Mouse (Mus musculus) embryonic facial prominence, embryonic 12.5 days (tissue): ENCODE measurements around the gene Dntt. TPM values are rescaled to one million over a fixed set of nuclear protein-coding genes. Genes with fewer than 3 reads are reported as not detected.
A peak's percentile ranks its signal among the peaks of the same experiment; 100 is the strongest.

Experiments used
- ATAC-seq: fragments of 200-750 bp; cut with Nextera tagmentation; 2 replicates; pipeline ENCODE4 v1.8.0; 2017; ENCODE audit not compliant: insufficient number of reproducible peaks, insufficient read depth, low FRiP score, low TSS enrichment
- H3K27ac ChIP-seq: fragments of 300-500 bp; sonication (generic); 2 replicates; pipeline ENCODE4 v1.5.1; 2016; ENCODE audit warnings: mild to moderate bottlenecking
- H3K27me3 ChIP-seq: fragments of 300-500 bp; sonication (generic); 2 replicates; pipeline ENCODE4 v1.6.1; 2016; ENCODE audit warnings: mild to moderate bottlenecking, moderate library complexity
- H3K36me3 ChIP-seq: fragments of 300-500 bp; sonication (generic); 2 replicates; pipeline ENCODE4 v1.6.1; 2016; ENCODE audit warnings: mild to moderate bottlenecking
- H3K4me1 ChIP-seq: fragments of 300-500 bp; sonication (generic); 2 replicates; pipeline ENCODE4 v1.6.1; 2016
- H3K4me2 ChIP-seq: fragments of 300-500 bp; sonication (generic); replicated peaks from 2 replicates; pipeline ENCODE4 v1.6.1; 2016; ENCODE audit warnings: mild to moderate bottlenecking, moderate library complexity
- H3K4me3 ChIP-seq: fragments of 300-500 bp; sonication (generic); 2 replicates; pipeline ENCODE4 v1.5.1; 2016; ENCODE audit warnings: mild to moderate bottlenecking
- H3K9ac ChIP-seq: fragments of 300-500 bp; sonication (generic); 2 replicates; pipeline ENCODE4 v1.6.1; 2016; ENCODE audit warnings: mild to moderate bottlenecking, moderate library complexity
- H3K9me3 ChIP-seq: fragments of 300-500 bp; sonication (generic); 2 replicates; pipeline ENCODE4 v1.6.1; 2016; ENCODE audit warnings: mild to moderate bottlenecking, moderate library complexity
- WGBS: fragments of 180-500 bp; shearing (Covaris S2); methylation state at CpG from one replicate; pipeline ENCODE4 v1.1.7; 2016; 5-methylcytosine and 5-hydroxymethylcytosine counted together
- polyA plus RNA-seq: library from polyadenylated mRNA; unstranded; fragments of >200 nt; fragmentation: Nextera tagmentation; extraction: Ambion mirVana; gene quantifications from 2 replicates; pipeline ENCODE4 v1.2.1, GENCODE M21; 2016

Dntt gene
- not detected in 2 replicates for polyA plus RNA-seq

GRCm38 (mm10) chr19:41029219-41029618, at the start of gene Dntt:
Gene Dntt, plus strand, starts transcription at chr19:41029275.
- Histone ChIP-seq H3K9ac (no peak within 1 kb of the TSS), H3K4me1 (no peaks in the 10 kb centered on the region), H3K4me3 (no peak within 1 kb of the TSS), H3K36me3 (no peaks in the 10 kb centered on the region), H3K9me3 (no peaks in the 10 kb centered on the region), H3K4me2 (no peak within 1 kb of the TSS), H3K27ac (no peak within 1 kb of the TSS), H3K27me3 (no peaks in the 10 kb centered on the region)
- 83% methylated on average over 6 of the region's 6 CpGs for WGBS
- no peak for ATAC-seq

- no peaks in the 10 kb centered on the region for H3K4me1 ChIP-seq
- H3K36me3 ChIP-seq, result no peaks in the 10 kb centered on the region
- no peak overlapping the region for H3K4me3 ChIP-seq
- no peaks in the 10 kb centered on the region for H3K9me3 ChIP-seq
- no peaks in the 10 kb centered on the region for H3K27me3 ChIP-seq
- H3K9ac ChIP-seq, result no peak overlapping the region
- WGBS, result 77% methylated on average over 5 of the region's 5 CpGs
- no peak overlapping the region for H3K27ac ChIP-seq
- no peak for ATAC-seq
- H3K4me2 ChIP-seq, result no peak overlapping the region
These were observed 48.4 kb upstream of the Dntt start for GRCm38 (mm10) chr19:40980671-40981070.

DNA sequence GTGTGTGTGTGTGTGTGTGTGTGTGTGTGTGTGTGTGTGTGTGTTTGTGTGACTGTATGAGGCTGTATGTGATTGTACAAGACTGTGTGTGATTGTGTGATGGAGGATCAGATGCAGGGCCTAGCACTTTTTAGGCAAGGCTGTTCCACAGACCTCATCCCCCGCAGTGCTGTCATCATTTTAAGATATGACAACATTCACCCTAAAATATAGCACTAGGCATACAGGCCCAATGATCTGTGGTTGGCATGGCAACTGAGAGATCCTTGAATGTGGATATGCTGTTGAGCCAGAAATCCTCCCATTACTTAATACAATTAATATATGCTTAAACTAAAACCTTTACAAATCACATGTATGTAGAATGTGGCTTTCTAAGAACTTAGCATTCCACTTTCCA, 44.5 kb upstream of the Dntt start:
- ATAC-seq, result no peak
- WGBS, result 100% methylated on average over 1 of the region's 1 CpGs
- H3K36me3 ChIP-seq, result no peaks in the 10 kb centered on the region

DNA sequence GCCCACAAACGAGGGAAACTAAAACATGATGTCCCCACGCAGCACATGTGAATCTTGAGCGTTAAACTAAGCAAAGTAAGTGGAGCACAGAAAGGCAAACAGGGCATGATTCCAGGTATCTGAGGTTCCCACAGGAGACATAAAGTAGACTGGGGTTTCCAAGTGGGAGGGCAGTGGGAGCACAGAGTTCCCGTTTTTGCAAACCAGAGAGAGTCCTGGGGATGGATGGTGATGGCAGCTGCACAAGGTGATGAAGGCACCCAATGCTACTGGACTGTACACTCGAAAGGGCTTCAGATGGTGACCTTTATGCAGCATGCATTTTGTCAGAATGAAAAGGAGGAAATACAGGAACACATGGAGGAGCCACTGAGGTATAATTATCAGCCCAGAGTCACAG, 40.2 kb upstream of the Dntt start:
- H3K9ac ChIP-seq, result no peak overlapping the region
- peaks cover 1% of the 10 kb centered on the region; the same call in 1 of the 2 replicates for H3K4me1 ChIP-seq
- H3K27ac ChIP-seq, result no peak overlapping the region
- WGBS, result 77% methylated on average over 5 of the region's 5 CpGs
- no peaks in the 10 kb centered on the region for H3K36me3 ChIP-seq
- H3K9me3 ChIP-seq, result no peaks in the 10 kb centered on the region
- H3K27me3 ChIP-seq, result no peaks in the 10 kb centered on the region
- no peak for ATAC-seq
- H3K4me3 ChIP-seq, result no peak overlapping the region
- H3K4me2 ChIP-seq, result no peak overlapping the region

More for the DNA sequence above, 44.5 kb upstream of the Dntt start:
- no peaks in the 10 kb centered on the region for H3K27me3 ChIP-seq
- H3K27ac ChIP-seq, result no peak overlapping the region
- H3K4me1 ChIP-seq, result no peaks in the 10 kb centered on the region
- no peaks in the 10 kb centered on the region for H3K9me3 ChIP-seq
- no peak overlapping the region for H3K4me3 ChIP-seq
- no peak overlapping the region for H3K4me2 ChIP-seq
- H3K9ac ChIP-seq, result no peak overlapping the region

DNA sequence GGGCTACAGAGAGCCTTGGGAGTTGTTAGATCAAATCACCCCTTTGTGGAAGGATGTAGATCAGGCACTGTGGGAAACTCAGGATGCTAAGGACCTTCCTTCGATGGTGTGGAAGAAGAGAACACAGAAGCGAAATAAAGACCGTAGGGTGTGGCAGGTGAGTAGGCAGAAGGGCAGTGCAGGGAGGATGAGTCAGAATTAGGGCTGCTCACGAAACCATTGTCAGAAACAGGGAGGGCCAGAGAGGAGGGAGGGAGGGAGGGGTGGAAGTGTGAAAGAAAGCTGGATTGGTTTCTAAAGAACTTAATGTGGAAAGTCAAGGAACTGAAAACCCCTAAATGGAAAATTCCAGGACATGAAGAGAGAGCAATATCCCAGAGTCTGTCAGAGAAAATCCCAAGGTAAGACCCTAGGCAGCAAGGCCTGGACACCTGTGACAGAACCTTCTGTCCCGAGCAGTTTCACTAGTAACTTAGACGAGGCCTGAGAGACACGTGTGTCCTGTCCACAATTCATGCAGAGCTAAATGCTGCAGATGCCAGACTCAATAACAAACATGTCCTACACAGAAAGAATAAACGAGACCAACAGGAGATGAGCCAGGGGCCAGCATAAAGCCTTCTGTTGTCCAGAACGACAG, 39.0 kb upstream of the Dntt start:
- WGBS, result 78% methylated on average over 9 of the region's 9 CpGs

GRCm38 (mm10) chr19:40990781-40991343, 38.2 kb upstream of the Dntt start:
- H3K4me1 ChIP-seq, result peaks cover 6% of the 10 kb centered on the region; the same call in 1 of the 2 replicates
- no peak overlapping the region for H3K4me3 ChIP-seq
- H3K9me3 ChIP-seq, result no peaks in the 10 kb centered on the region
- no peak for ATAC-seq
- no peaks in the 10 kb centered on the region for H3K36me3 ChIP-seq
- no peaks in the 10 kb centered on the region for H3K27me3 ChIP-seq
- H3K27ac ChIP-seq, result no peak overlapping the region
- H3K9ac ChIP-seq, result no peak overlapping the region
- no peak overlapping the region for H3K4me2 ChIP-seq
- WGBS, result 92% methylated on average over 17 of the region's 17 CpGs

More for the DNA sequence above, 39.0 kb upstream of the Dntt start:
- no peak overlapping the region for H3K4me2 ChIP-seq
- peaks cover 6% of the 10 kb centered on the region; the same call in 1 of the 2 replicates for H3K4me1 ChIP-seq
- H3K36me3 ChIP-seq, result no peaks in the 10 kb centered on the region
- no peak for ATAC-seq
- no peaks in the 10 kb centered on the region for H3K9me3 ChIP-seq
- no peaks in the 10 kb centered on the region for H3K27me3 ChIP-seq
- no peak overlapping the region for H3K4me3 ChIP-seq
- H3K9ac ChIP-seq, result no peak overlapping the region
- H3K27ac ChIP-seq, result no peak overlapping the region

DNA sequence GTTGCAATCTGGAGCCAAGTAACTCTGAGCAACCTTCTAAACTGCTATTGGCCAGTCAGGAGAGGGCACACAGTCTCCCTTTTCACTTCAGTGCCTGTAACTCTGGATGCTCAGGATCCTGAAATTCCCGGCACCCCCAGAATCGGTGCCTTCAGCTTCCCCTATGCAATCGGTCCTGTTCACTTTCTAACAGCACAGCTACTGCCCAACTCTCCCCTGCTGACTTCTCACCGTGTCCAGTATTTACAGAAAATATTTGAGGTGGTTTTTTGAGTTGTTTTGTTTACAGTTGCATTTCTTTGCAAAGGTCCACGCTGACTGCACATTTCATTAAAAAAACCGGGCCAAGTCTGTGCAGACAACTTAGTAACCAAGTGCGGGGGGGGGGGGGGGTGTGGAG, 37.4 kb upstream of the Dntt start:
- H3K36me3 ChIP-seq, result no peaks in the 10 kb centered on the region
- no peak overlapping the region for H3K4me3 ChIP-seq
- WGBS, result 76% methylated on average over 6 of the region's 7 CpGs
- no peaks in the 10 kb centered on the region for H3K27me3 ChIP-seq
- no peak overlapping the region for H3K4me2 ChIP-seq
- peaks cover 6% of the 10 kb centered on the region; the same call in 1 of the 2 replicates for H3K4me1 ChIP-seq
- H3K9ac ChIP-seq, result no peak overlapping the region
- ATAC-seq, result no peak
- H3K9me3 ChIP-seq, result no peaks in the 10 kb centered on the region
- H3K27ac ChIP-seq, result no peak overlapping the region

- peaks cover 6% of the 10 kb centered on the region; the same call in 1 of the 2 replicates for H3K4me1 ChIP-seq
- no peak overlapping the region for H3K9ac ChIP-seq
- H3K4me3 ChIP-seq, result no peak overlapping the region
- H3K27ac ChIP-seq, result no peak overlapping the region
- WGBS, result 79% methylated on average over 11 of the region's 11 CpGs
- no peaks in the 10 kb centered on the region for H3K9me3 ChIP-seq
- H3K36me3 ChIP-seq, result no peaks in the 10 kb centered on the region
- no peak overlapping the region for H3K4me2 ChIP-seq
- no peaks in the 10 kb centered on the region for H3K27me3 ChIP-seq
- ATAC-seq, result no peak
These were observed 37.0 kb upstream of the Dntt start for GRCm38 (mm10) chr19:40992096-40992495.

DNA sequence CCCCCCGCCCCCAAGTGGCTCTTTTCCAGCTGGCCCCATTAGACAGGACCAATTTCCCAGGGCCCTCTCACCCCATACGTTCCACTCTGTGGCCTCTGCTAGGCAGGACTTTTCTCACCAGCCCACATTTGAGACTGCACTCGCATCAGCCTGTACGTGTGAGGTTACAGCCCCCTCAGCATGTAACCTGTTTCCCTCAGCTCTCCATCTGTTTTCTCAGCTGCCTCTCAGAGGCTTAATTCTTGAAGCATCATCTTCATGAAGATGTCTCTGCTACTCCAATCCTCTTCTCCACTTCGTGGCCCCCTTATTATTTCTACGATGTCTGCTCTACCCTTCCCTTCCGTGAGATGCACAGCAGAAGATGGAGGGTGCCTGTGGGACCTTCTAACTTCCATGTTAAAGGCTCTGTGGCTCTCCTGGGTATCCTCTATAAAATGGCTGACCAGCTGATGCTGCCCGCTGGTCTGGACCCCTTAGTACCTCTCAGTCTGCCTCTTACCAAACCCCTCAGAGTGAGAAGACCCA, 36.5 kb upstream of the Dntt start:
- Histone ChIP-seq H3K27me3 (no peaks in the 10 kb centered on the region), H3K27ac (no peak overlapping the region), H3K9ac (no peak overlapping the region), H3K36me3 (no peaks in the 10 kb centered on the region), H3K4me2 (no peak overlapping the region), H3K9me3 (no peaks in the 10 kb centered on the region), H3K4me3 (no peak overlapping the region), H3K4me1 (peaks cover 6% of the 10 kb centered on the region; the same call in 1 of the 2 replicates)
- ATAC-seq, result no peak
- WGBS, result 75% methylated on average over 8 of the region's 8 CpGs

DNA sequence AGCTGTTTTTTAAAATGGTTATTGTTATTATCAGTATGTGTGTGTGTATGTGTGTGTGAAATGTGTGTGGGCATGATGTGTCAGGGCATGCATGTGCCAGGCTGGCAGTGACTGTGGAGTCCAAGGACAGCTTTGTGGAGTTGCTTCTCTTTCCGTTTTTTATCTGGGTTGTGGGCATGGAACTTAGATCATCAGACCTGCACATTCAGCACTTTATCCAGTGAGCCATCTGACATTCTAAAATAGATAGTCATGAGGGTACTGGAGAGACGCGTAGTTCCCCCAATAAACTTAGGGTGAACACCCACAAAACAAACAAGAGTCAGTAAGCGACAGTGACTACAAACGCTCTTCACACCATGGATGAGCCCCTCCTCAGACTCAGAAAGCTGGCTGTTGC, 35.7 kb upstream of the Dntt start:
- Histone ChIP-seq H3K4me2 (no peak overlapping the region), H3K9ac (no peak overlapping the region), H3K27me3 (no peaks in the 10 kb centered on the region), H3K36me3 (no peaks in the 10 kb centered on the region), H3K27ac (no peak overlapping the region), H3K4me1 (peaks cover 6% of the 10 kb centered on the region; the same call in 1 of the 2 replicates), H3K9me3 (no peaks in the 10 kb centered on the region), H3K4me3 (no peak overlapping the region)
- whole genome bisulfite sequencing, result 91% methylated on average over 5 of the region's 5 CpGs
- ATAC-seq, result no peak

GRCm38 (mm10) chr19:40994057-40994585, 35.0 kb upstream of the Dntt start, which contains the start of gene Blnk:
Gene Blnk, minus strand, starts transcription at chr19:40994535.
- 40% methylated on average over 8 of the region's 8 CpGs for WGBS
- H3K9me3 ChIP-seq, result no peaks in the 10 kb centered on the region
- no peak within 1 kb of the TSS for H3K4me3 ChIP-seq
- H3K36me3 ChIP-seq, result no peaks in the 10 kb centered on the region
- no peak within 1 kb of the TSS for H3K9ac ChIP-seq
- H3K4me1 ChIP-seq, result peaks cover 6% of the 10 kb centered on the region; the same call in 1 of the 2 replicates
- no peaks in the 10 kb centered on the region for H3K27me3 ChIP-seq
- H3K4me2 ChIP-seq, result no peak within 1 kb of the TSS
- H3K27ac ChIP-seq, result no peak within 1 kb of the TSS
- ATAC-seq, result 0 out of 2 replicates have a peak, but pooled peaks have one; percentile 62

DNA sequence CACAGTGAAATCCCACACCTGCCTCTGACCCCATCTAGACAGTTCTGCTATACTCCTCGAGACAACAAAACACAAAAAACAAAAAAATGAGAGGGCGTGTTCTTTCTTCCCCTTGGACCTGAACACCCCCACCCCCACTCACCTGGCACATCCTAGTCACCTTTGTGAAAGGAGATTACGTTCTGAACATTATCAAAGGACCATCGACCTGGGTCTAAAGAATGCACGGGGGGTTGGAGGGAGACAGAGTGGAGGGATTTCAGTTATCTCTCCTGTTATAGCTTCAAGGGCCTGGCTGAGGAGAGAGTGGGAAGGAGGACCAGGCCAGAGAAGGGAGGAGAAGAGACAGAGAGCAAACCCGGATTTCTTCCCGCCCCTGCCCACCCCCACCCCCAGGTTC, 34.2 kb upstream of the Dntt start:
- WGBS, result 80% methylated on average over 7 of the region's 7 CpGs
- no peaks in the 10 kb centered on the region for H3K27me3 ChIP-seq
- ATAC-seq, result no peak
- no peak overlapping the region for H3K27ac ChIP-seq
- no peak overlapping the region for H3K9ac ChIP-seq
- H3K4me3 ChIP-seq, result no peak overlapping the region
- H3K9me3 ChIP-seq, result no peaks in the 10 kb centered on the region
- no peaks in the 10 kb centered on the region for H3K36me3 ChIP-seq
- no peak overlapping the region for H3K4me2 ChIP-seq
- H3K4me1 ChIP-seq, result peaks cover 6% of the 10 kb centered on the region; the same call in 1 of the 2 replicates
